Mouse (Mus musculus): ENCODE results near the gene Zfp821. TPM values are rescaled to one million over a fixed set of nuclear protein-coding genes. Genes with fewer than 3 reads are reported as not detected.

Zfp821 gene
- total RNA-seq (2014; rRNA removed) (68.2 and 72.9 TPM in 2 replicates), polyA plus RNA-seq (2015; fragmentation: Nextera tagmentation; extraction: Ambion mirVana) (54.3 and 58.7 TPM in 2 replicates)

GRCm38 (mm10) chr8:109705320-109706075 lies at the start of gene Zfp821:
Gene Zfp821, plus strand, starts transcription at chr8:109705546.
- 1% methylated on average over 34 of the region's 100 CpGs for WGBS

GRCm38 (mm10) chr8:109656860-109657259 lies 48.5 kb upstream of the Zfp821 start:
- Histone ChIP-seq H3K27ac (ENCODE audit: low read depth, low read length) (no peak overlapping the region), H3K27me3 (ENCODE audit: insufficient read depth, low read length) (no peaks in the 10 kb centered on the region), H3K4me2 (ENCODE audit: low read depth, low read length, poor library complexity, severe bottlenecking) (no peak overlapping the region), H3K4me1 (ENCODE audit: insufficient read depth, low read length) (no peaks in the 10 kb centered on the region), H3K36me3 (ENCODE audit: insufficient read depth, low read length) (no peaks in the 10 kb centered on the region), H3K4me3 (ENCODE audit: low read depth, low read length) (no peak overlapping the region), H3K9me3 (ENCODE audit: low read length) (no peaks in the 10 kb centered on the region), H3K9ac (replicated peaks; ENCODE audit: low read length, poor library complexity, severe bottlenecking) (no peak overlapping the region)
- 88% methylated on average over 3 of the region's 3 CpGs for WGBS
- ATAC-seq (ENCODE audit: low FRiP score) (no peak), DNase-seq (ENCODE audit: low spot score) (no peak)
- TF ChIP-seq CTCF (IDR thresholded peaks at IDR 0.05): no peak

More at GRCm38 (mm10) chr8:109705320-109706075, at the start of gene Zfp821:
- peak within 1 kb of the TSS; percentile 92 for H3K9ac ChIP-seq (replicated peaks; ENCODE audit: low read length, poor library complexity, severe bottlenecking)
- H3K4me3 ChIP-seq (ENCODE audit: low read depth, low read length): peak within 1 kb of the TSS; percentile 81
- 0 out of 2 replicates have a peak, but pooled peaks cover 2% of the 10 kb centered on the region for H3K27me3 ChIP-seq (ENCODE audit: insufficient read depth, low read length)
- DNase-seq (ENCODE audit: low spot score): peak; percentile 96
- peaks cover 22% of the 10 kb centered on the region for H3K36me3 ChIP-seq (ENCODE audit: insufficient read depth, low read length)
- H3K9me3 ChIP-seq (ENCODE audit: low read length): no peaks in the 10 kb centered on the region
- peak within 1 kb of the TSS; percentile 94 for H3K27ac ChIP-seq (ENCODE audit: low read depth, low read length)
- H3K4me1 ChIP-seq (ENCODE audit: insufficient read depth, low read length): no peaks in the 10 kb centered on the region
- TF ChIP-seq CTCF (IDR thresholded peaks at IDR 0.05): no peak
- ATAC-seq (ENCODE audit: low FRiP score): peak; percentile 90
- H3K4me2 ChIP-seq (ENCODE audit: low read depth, low read length, poor library complexity, severe bottlenecking): peak within 1 kb of the TSS; percentile 78

- 87% methylated on average over 3 of the region's 3 CpGs for WGBS
- Histone ChIP-seq H3K36me3 (ENCODE audit: insufficient read depth, low read length) (peaks cover 6% of the 10 kb centered on the region; the same call in 1 of the 2 replicates), H3K27ac (ENCODE audit: low read depth, low read length) (no peak overlapping the region), H3K9ac (replicated peaks; ENCODE audit: low read length, poor library complexity, severe bottlenecking) (no peak overlapping the region), H3K4me3 (ENCODE audit: low read depth, low read length) (no peak overlapping the region), H3K9me3 (ENCODE audit: low read length) (no peaks in the 10 kb centered on the region), H3K4me2 (ENCODE audit: low read depth, low read length, poor library complexity, severe bottlenecking) (no peak overlapping the region), H3K27me3 (ENCODE audit: insufficient read depth, low read length) (no peaks in the 10 kb centered on the region), H3K4me1 (ENCODE audit: insufficient read depth, low read length) (no peaks in the 10 kb centered on the region)
- no peak for TF ChIP-seq CTCF (IDR thresholded peaks at IDR 0.05)
- ATAC-seq (ENCODE audit: low FRiP score) (no peak), DNase-seq (ENCODE audit: low spot score) (no peak)
These were observed 43.0 kb upstream of the Zfp821 start for GRCm38 (mm10) chr8:109662328-109662727.

- H3K4me3 ChIP-seq (ENCODE audit: low read depth, low read length): no peak overlapping the region
- no peak for TF ChIP-seq CTCF (IDR thresholded peaks at IDR 0.05)
- ATAC-seq (ENCODE audit: low FRiP score): no peak
- H3K4me1 ChIP-seq (ENCODE audit: insufficient read depth, low read length): no peaks in the 10 kb centered on the region
- no peak for DNase-seq (ENCODE audit: low spot score)
- 80% methylated on average over 5 of the region's 5 CpGs for WGBS
- no peaks in the 10 kb centered on the region for H3K9me3 ChIP-seq (ENCODE audit: low read length)
- H3K27me3 ChIP-seq (ENCODE audit: insufficient read depth, low read length): no peaks in the 10 kb centered on the region
- no peak overlapping the region for H3K9ac ChIP-seq (replicated peaks; ENCODE audit: low read length, poor library complexity, severe bottlenecking)
- H3K27ac ChIP-seq (ENCODE audit: low read depth, low read length): no peak overlapping the region
- peaks cover 23% of the 10 kb centered on the region for H3K36me3 ChIP-seq (ENCODE audit: insufficient read depth, low read length)
- H3K4me2 ChIP-seq (ENCODE audit: low read depth, low read length, poor library complexity, severe bottlenecking): no peak overlapping the region
These were observed 38.7 kb upstream of the Zfp821 start for GRCm38 (mm10) chr8:109666616-109667015.

GRCm38 (mm10) chr8:109672656-109673055 lies 32.7 kb upstream of the Zfp821 start:
- DNase-seq (ENCODE audit: low spot score) (no peak), ATAC-seq (ENCODE audit: low FRiP score) (no peak)
- Histone ChIP-seq H3K27me3 (ENCODE audit: insufficient read depth, low read length) (no peaks in the 10 kb centered on the region), H3K4me1 (ENCODE audit: insufficient read depth, low read length) (no peaks in the 10 kb centered on the region), H3K4me3 (ENCODE audit: low read depth, low read length) (no peak overlapping the region), H3K9me3 (ENCODE audit: low read length) (no peaks in the 10 kb centered on the region), H3K9ac (replicated peaks; ENCODE audit: low read length, poor library complexity, severe bottlenecking) (no peak overlapping the region), H3K27ac (ENCODE audit: low read depth, low read length) (no peak overlapping the region), H3K4me2 (ENCODE audit: low read depth, low read length, poor library complexity, severe bottlenecking) (no peak overlapping the region), H3K36me3 (ENCODE audit: insufficient read depth, low read length) (peaks cover 64% of the 10 kb centered on the region)
- no peak for TF ChIP-seq CTCF (IDR thresholded peaks at IDR 0.05)
- 83% methylated on average over 5 of the region's 5 CpGs for WGBS

GRCm38 (mm10) chr8:109673596-109673995 lies 31.8 kb upstream of the Zfp821 start:
- Histone ChIP-seq H3K4me1 (ENCODE audit: insufficient read depth, low read length) (no peaks in the 10 kb centered on the region), H3K9me3 (ENCODE audit: low read length) (no peaks in the 10 kb centered on the region), H3K36me3 (ENCODE audit: insufficient read depth, low read length) (peaks cover 68% of the 10 kb centered on the region), H3K27me3 (ENCODE audit: insufficient read depth, low read length) (no peaks in the 10 kb centered on the region), H3K27ac (ENCODE audit: low read depth, low read length) (no peak overlapping the region), H3K4me2 (ENCODE audit: low read depth, low read length, poor library complexity, severe bottlenecking) (no peak overlapping the region), H3K4me3 (ENCODE audit: low read depth, low read length) (no peak overlapping the region), H3K9ac (replicated peaks; ENCODE audit: low read length, poor library complexity, severe bottlenecking) (no peak overlapping the region)
- DNase-seq (ENCODE audit: low spot score): no peak
- 91% methylated on average over 2 of the region's 2 CpGs for WGBS
- no peak for ATAC-seq (ENCODE audit: low FRiP score)
- TF ChIP-seq CTCF (IDR thresholded peaks at IDR 0.05): no peak

All from midbrain, postnatal 0 days (tissue).